Mouse (Mus musculus) bone marrow macrophage, adult 2 months (primary cell): ENCODE results near the gene Lsr.

Experiments used
- CTCF ChIP-seq: IDR thresholded peaks from 2 replicates; pipeline ENCODE4 v1.5.1; 2012; ENCODE audit warnings: low read depth, mild to moderate bottlenecking, low read length, moderate library complexity
- POLR2A ChIP-seq: IDR thresholded peaks from 2 replicates; pipeline ENCODE4 v1.6.1; 2012; ENCODE audit warnings: mild to moderate bottlenecking, low read depth, low read length, borderline replicate concordance

DNA sequence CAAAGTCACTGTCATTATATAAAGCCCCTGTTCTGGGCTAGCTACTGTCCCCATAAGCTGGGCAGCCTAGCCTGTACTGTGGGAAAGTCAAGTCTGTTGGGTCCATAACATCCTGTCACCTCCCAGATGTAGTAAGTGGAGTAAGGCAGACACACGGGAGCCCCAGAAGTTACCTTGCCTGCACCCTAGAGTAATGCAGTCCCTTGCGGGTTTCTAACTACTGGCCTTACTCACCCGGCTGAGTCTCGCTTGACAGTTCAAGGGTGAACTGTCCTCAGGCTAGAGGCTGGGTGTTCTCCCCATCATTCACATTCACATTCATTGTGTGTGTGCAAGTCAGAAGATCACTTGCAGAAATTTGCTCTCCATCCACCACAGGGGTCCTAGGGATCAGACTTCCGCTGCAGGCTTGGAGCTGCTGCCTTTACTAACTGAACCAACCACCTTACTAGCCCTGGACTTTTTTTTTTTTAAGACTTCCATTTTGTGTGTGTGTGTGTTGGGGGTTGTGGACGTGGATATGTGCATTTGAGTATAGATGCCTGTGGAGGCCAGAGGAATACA, 13.4 kb downstream of the Lsr start:
- TF ChIP-seq CTCF (no peak), POLR2A (no peak)
